Mouse (Mus musculus) heart, embryonic 11.5 days (tissue): Measurements from ENCODE around the gene Alox15. TPM values are rescaled to one million over a fixed set of nuclear protein-coding genes. Genes with fewer than 3 reads are reported as not detected.
"Not testable (repeated sequence)": the region's sequence is repeated elsewhere in the genome, so short reads cannot be mapped to it uniquely, and the experiment has no call there.

Experiments
- ATAC-seq: fragments of 200-750 bp; cut with Nextera tagmentation; replicated peaks from 2 replicates; pipeline ENCODE4 v1.8.0; 2017; ENCODE audit warnings: moderate library complexity; ENCODE audit not compliant: insufficient number of reproducible peaks, low FRiP score, low TSS enrichment
- H3K27ac ChIP-seq: fragments of 300-500 bp; sonication (generic); 2 replicates; pipeline ENCODE4 v1.5.1; 2014; ENCODE audit warnings: mild to moderate bottlenecking, low read depth, low read length
- H3K27me3 ChIP-seq: fragments of 300-500 bp; sonication (generic); 2 replicates; pipeline ENCODE4 v1.6.1; 2014; ENCODE audit warnings: mild to moderate bottlenecking, low read length, mixed read lengths; ENCODE audit not compliant: control insufficient read depth, insufficient read depth
- H3K36me3 ChIP-seq: fragments of 300-500 bp; sonication (generic); 2 replicates; pipeline ENCODE4 v1.6.1; 2014; ENCODE audit warnings: mild to moderate bottlenecking, low read length, moderate library complexity, mixed read lengths; ENCODE audit not compliant: control insufficient read depth, insufficient read depth
- H3K4me1 ChIP-seq: fragments of 300-500 bp; sonication (generic); 2 replicates; pipeline ENCODE4 v1.6.1; 2014; ENCODE audit warnings: low read length; ENCODE audit not compliant: control insufficient read depth, insufficient read depth
- H3K4me2 ChIP-seq: fragments of 300-500 bp; sonication (generic); 2 replicates; pipeline ENCODE4 v1.6.1; 2014; ENCODE audit warnings: mild to moderate bottlenecking, moderate library complexity
- H3K4me3 ChIP-seq: fragments of 300-500 bp; sonication (generic); 2 replicates; pipeline ENCODE4 v1.5.1; 2014; ENCODE audit warnings: low read depth, low read length
- H3K9ac ChIP-seq: fragments of 300-500 bp; sonication (generic); 2 replicates; pipeline ENCODE4 v1.6.1; 2014; ENCODE audit warnings: mild to moderate bottlenecking, low read depth, low read length, moderate library complexity
- H3K9me3 ChIP-seq: fragments of 300-500 bp; sonication (generic); replicated peaks from 2 replicates; pipeline ENCODE4 v1.6.1; 2016; ENCODE audit warnings: low read length; ENCODE audit not compliant: control insufficient read depth
- WGBS: fragments of 180-500 bp; shearing (Covaris S2); extraction: QIAGEN DNeasy Blood & Tissue Kit; methylation state at CpG from one replicate; pipeline ENCODE4 v1.1.7; 2014; ENCODE audit not compliant: insufficient replicate concordance; 5-methylcytosine and 5-hydroxymethylcytosine counted together
- polyA plus RNA-seq: library from polyadenylated mRNA; unstranded; fragments of >200 nt; fragmentation: Nextera tagmentation; extraction: Ambion mirVana; gene quantifications from 2 replicates; pipeline ENCODE4 v1.2.1, GENCODE M21; 2014

The Alox15 gene
- polyA plus RNA-seq, 1 experiment from 2014 or later, result 0.06 TPM

- Histone ChIP-seq H3K27me3 (no peaks in the 10 kb centered on the region), H3K36me3 (no peaks in the 10 kb centered on the region), H3K4me2 (no peak overlapping the region), H3K27ac (no peak overlapping the region), H3K9ac (no peak overlapping the region), H3K9me3 (no peaks in the 10 kb centered on the region), H3K4me3 (no peak overlapping the region), H3K4me1 (no peaks in the 10 kb centered on the region)
- no peak for ATAC-seq
These were observed 20.6 kb upstream of the Alox15 start for GRCm38 (mm10) chr11:70372396-70372795.

DNA sequence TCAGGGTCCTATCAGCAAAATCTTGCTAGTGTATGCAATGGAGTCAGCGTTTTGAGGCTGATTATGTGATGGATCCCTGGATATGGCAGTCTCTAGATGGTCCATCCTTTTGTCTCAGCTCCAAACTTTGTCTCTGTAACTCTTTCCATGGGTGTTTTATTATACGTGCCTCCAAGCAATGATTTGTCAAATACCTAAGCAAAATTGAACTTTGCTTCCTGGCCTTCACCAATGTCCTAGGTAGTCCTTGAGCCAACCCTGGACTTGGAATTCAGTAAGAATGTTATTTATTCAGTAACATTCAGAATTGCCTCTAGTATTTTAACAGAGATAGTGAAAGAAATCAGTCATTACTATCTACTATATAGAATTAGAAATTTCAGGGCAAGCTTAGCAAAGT is 16.8 kb upstream of the Alox15 start:
- not testable (repeated sequence) for H3K4me2 ChIP-seq, H3K4me3 ChIP-seq, H3K9ac ChIP-seq, H3K9me3 ChIP-seq, H3K27me3 ChIP-seq, H3K27ac ChIP-seq, ATAC-seq, H3K4me1 ChIP-seq, H3K36me3 ChIP-seq
- 78% methylated on average over 2 of the region's 2 CpGs for WGBS

DNA sequence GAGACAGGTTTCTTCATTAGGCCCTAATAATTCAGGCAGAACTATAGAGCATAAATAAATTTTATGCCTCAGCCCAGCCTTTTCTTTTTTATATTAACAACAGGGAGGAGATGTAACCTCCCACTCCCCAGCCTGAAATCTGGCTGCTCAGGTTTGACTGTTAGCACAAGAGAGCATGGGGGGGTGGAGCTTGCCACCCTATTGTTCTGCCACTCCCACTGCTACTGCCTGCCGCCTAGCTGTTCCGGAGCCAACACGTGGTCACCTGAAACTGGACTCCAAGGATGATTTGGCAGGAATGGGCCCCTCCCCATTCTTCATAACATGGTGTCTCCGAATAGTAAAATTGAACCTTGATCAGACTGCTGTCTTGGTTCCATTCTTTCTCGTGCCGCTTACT is 15.9 kb upstream of the Alox15 start:
- not testable (repeated sequence) for H3K27ac ChIP-seq, H3K4me2 ChIP-seq, H3K27me3 ChIP-seq, H3K9me3 ChIP-seq, H3K4me3 ChIP-seq, H3K36me3 ChIP-seq, H3K4me1 ChIP-seq, H3K9ac ChIP-seq, ATAC-seq
- WGBS, result 81% methylated on average over 6 of the region's 6 CpGs

GRCm38 (mm10) chr11:70348630-70349029 is 3.2 kb downstream of the Alox15 start:
- H3K27ac ChIP-seq, result no peak overlapping the region
- H3K4me2 ChIP-seq, result no peak overlapping the region
- H3K9ac ChIP-seq, result no peak overlapping the region
- H3K4me3 ChIP-seq, result no peak overlapping the region
- peaks cover 3% of the 10 kb centered on the region; the same call in 1 of the 2 replicates for H3K4me1 ChIP-seq
- no peaks in the 10 kb centered on the region for H3K36me3 ChIP-seq
- H3K9me3 ChIP-seq, result no peaks in the 10 kb centered on the region
- WGBS, result 78% methylated on average over 9 of the region's 9 CpGs
- peaks cover 64% of the 10 kb centered on the region for H3K27me3 ChIP-seq
- no peak for ATAC-seq

DNA sequence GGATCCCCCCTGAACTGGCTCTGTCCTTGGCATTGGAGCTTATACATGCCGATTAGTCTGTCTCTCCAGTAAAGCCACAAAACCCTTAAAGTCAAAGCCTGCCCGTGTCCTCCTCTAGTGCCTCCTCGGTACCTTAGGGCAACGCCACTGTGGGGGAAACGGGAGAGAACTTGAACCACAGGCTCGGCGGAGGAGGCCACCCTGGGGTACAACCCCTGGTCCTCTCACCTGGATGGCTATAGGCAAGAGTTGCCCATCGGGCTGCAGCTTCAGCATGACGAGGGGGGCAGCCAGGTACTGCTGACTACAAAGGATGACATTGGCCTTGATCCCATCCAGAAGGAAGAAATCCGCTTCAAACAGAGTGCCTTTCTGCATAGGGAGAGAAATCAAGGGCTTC is 4.0 kb downstream of the Alox15 start:
- no peaks in the 10 kb centered on the region for H3K36me3 ChIP-seq
- H3K9ac ChIP-seq, result no peak overlapping the region
- H3K4me3 ChIP-seq, result no peak overlapping the region
- WGBS, result 78% methylated on average over 10 of the region's 10 CpGs
- ATAC-seq, result no peak
- no peak overlapping the region for H3K27ac ChIP-seq
- peaks cover 58% of the 10 kb centered on the region for H3K27me3 ChIP-seq
- no peaks in the 10 kb centered on the region for H3K9me3 ChIP-seq
- H3K4me1 ChIP-seq, result peaks cover 3% of the 10 kb centered on the region; the same call in 1 of the 2 replicates
- no peak overlapping the region for H3K4me2 ChIP-seq

DNA sequence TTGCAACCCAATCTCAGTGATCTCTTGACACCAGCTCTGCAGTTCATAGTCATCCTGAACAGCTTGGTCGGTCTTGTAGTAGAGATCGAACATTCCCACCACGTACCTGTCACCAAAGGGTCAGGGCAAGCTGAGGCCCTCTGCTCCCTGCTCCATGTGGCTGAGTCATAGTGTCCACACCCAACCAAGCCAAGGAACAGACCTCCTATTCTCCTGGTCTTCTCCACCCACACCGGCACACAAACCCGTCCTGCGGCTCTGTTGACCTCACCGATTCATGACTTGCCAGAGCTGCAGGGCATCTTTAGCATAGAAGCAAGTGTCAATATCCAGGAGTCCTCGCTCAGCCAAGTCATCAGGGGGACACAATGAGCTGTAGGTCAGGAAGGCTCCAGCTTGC is 6.3 kb downstream of the Alox15 start:
- Histone ChIP-seq H3K4me3 (no peak overlapping the region), H3K4me1 (no peaks in the 10 kb centered on the region), H3K4me2 (no peak overlapping the region), H3K36me3 (no peaks in the 10 kb centered on the region), H3K27ac (no peak overlapping the region), H3K27me3 (peaks cover 36% of the 10 kb centered on the region), H3K9me3 (no peaks in the 10 kb centered on the region), H3K9ac (no peak overlapping the region)
- WGBS, result 80% methylated on average over 8 of the region's 8 CpGs
- no peak for ATAC-seq

DNA sequence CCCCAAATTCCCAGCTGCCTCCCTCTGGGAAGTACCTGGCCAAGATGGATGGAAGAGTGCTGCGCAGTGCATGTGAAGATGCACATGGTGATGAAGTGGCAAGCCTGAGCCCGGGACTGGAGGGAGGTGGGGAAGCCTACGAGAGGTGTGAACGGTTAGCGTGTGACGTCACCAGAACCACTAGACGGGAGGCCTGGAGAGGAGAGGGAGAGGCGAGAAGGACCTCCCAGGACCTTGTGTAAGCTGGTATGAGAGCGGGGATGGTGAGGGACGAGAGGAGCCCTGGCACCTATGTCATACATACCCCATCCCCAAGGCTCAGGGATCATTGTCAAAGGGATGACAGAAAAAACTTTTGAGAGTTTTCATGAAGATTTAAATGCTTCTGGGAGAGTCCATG is 6.8 kb downstream of the Alox15 start:
- Histone ChIP-seq H3K9ac (no peak overlapping the region), H3K36me3 (no peaks in the 10 kb centered on the region), H3K4me2 (no peak overlapping the region), H3K9me3 (no peaks in the 10 kb centered on the region), H3K27me3 (peaks cover 31% of the 10 kb centered on the region), H3K27ac (no peak overlapping the region), H3K4me3 (no peak overlapping the region), H3K4me1 (no peaks in the 10 kb centered on the region)
- 68% methylated on average over 10 of the region's 10 CpGs for WGBS
- ATAC-seq, result no peak

DNA sequence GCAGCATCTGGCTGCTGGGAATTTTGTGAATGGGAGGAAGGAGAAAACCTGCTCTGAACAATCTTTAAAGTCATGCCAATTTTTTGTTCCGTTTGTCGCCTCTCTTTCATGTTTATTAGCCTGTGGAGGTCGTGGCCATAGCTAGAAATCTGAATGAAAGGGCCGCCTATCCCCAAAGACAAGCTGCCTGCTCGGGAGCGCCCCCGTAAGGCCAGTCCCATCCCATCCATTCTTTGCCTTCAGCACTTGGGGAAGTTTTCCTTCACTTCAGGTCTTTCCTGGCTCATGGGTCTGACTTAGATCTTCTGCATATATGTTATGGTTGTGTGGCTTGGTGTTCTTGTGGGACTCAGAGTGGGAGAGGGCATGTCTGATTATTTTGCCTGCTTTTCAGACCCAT is 12.3 kb downstream of the Alox15 start:
- Histone ChIP-seq H3K36me3 (no peaks in the 10 kb centered on the region), H3K4me1 (no peaks in the 10 kb centered on the region), H3K9me3 (no peaks in the 10 kb centered on the region), H3K4me2 (no peak overlapping the region), H3K27ac (no peak overlapping the region), H3K27me3 (no peaks in the 10 kb centered on the region; the same call in 1 of the 2 replicates), H3K4me3 (no peak overlapping the region), H3K9ac (no peak overlapping the region)
- no peak for ATAC-seq
- WGBS, result 20% methylated on average over 7 of the region's 7 CpGs

- Histone ChIP-seq H3K4me2 (no peak overlapping the region), H3K9ac (no peak overlapping the region), H3K27ac (no peak overlapping the region), H3K27me3 (no peaks in the 10 kb centered on the region), H3K4me1 (no peaks in the 10 kb centered on the region), H3K4me3 (no peak overlapping the region), H3K36me3 (no peaks in the 10 kb centered on the region), H3K9me3 (no peaks in the 10 kb centered on the region)
- 32% methylated on average over 4 of the region's 4 CpGs for WGBS
- ATAC-seq, result no peak
These were observed 17.4 kb downstream of the Alox15 start for GRCm38 (mm10) chr11:70334477-70334876.
